Mouse (Mus musculus): ENCODE measurements around the gene Slc16a13. TPM values are rescaled to one million over a fixed set of nuclear protein-coding genes. Genes with fewer than 3 reads are reported as not detected.

Gene Slc16a13
- polyA plus RNA-seq, 1 experiment from 2014 or later: 15.8 TPM

GRCm38 (mm10) chr11:70235254-70235900 is 14.5 kb upstream of the Slc16a13 start:
- H3K27me3 ChIP-seq (ENCODE audit: control insufficient read depth, insufficient read depth, low read length): no peaks in the 10 kb centered on the region; the same call in 1 of the 2 replicates
- H3K4me3 ChIP-seq (ENCODE audit: low read depth, low read length): no peak overlapping the region
- DNase-seq (ENCODE audit: low spot score) (no peak), ATAC-seq (replicated peaks; ENCODE audit: low FRiP score) (no peak)
- no peaks in the 10 kb centered on the region for H3K9me3 ChIP-seq (ENCODE audit: control insufficient read depth, low read length)
- 91% methylated on average over 12 of the region's 12 CpGs for WGBS
- H3K4me2 ChIP-seq (ENCODE audit: low read depth, low read length, severe bottlenecking): no peak overlapping the region
- H3K4me1 ChIP-seq (replicated peaks; ENCODE audit: control insufficient read depth, insufficient read depth, low read length): peaks cover 11% of the 10 kb centered on the region
- H3K9ac ChIP-seq (ENCODE audit: low read length): no peak overlapping the region
- no peak overlapping the region for H3K27ac ChIP-seq (ENCODE audit: low read depth, low read length)
- H3K36me3 ChIP-seq (ENCODE audit: control insufficient read depth, insufficient read depth, low read length): peaks cover 5% of the 10 kb centered on the region; the same call in 1 of the 2 replicates

- ATAC-seq (replicated peaks; ENCODE audit: low FRiP score) (no peak), DNase-seq (ENCODE audit: low spot score) (no peak)
- H3K27ac ChIP-seq (ENCODE audit: low read depth, low read length): no peak overlapping the region
- no peaks in the 10 kb centered on the region for H3K9me3 ChIP-seq (ENCODE audit: control insufficient read depth, low read length)
- no peak overlapping the region for H3K4me3 ChIP-seq (ENCODE audit: low read depth, low read length)
- no peak overlapping the region for H3K9ac ChIP-seq (ENCODE audit: low read length)
- peaks cover 9% of the 10 kb centered on the region for H3K27me3 ChIP-seq (ENCODE audit: control insufficient read depth, insufficient read depth, low read length)
- peaks cover 16% of the 10 kb centered on the region for H3K4me1 ChIP-seq (replicated peaks; ENCODE audit: control insufficient read depth, insufficient read depth, low read length)
- H3K36me3 ChIP-seq (ENCODE audit: control insufficient read depth, insufficient read depth, low read length): peaks cover 5% of the 10 kb centered on the region; the same call in 1 of the 2 replicates
- no peak overlapping the region for H3K4me2 ChIP-seq (ENCODE audit: low read depth, low read length, severe bottlenecking)
- WGBS: 88% methylated on average over 8 of the region's 8 CpGs
Measured at GRCm38 (mm10) chr11:70234497-70234896, 13.6 kb upstream of the Slc16a13 start.

- no peak overlapping the region for H3K9ac ChIP-seq (ENCODE audit: low read length)
- H3K27me3 ChIP-seq (ENCODE audit: control insufficient read depth, insufficient read depth, low read length): peaks cover 13% of the 10 kb centered on the region
- 57% methylated on average over 5 of the region's 5 CpGs for WGBS
- ATAC-seq (replicated peaks; ENCODE audit: low FRiP score) (no peak), DNase-seq (ENCODE audit: low spot score) (no peak)
- peaks cover 5% of the 10 kb centered on the region; the same call in 1 of the 2 replicates for H3K36me3 ChIP-seq (ENCODE audit: control insufficient read depth, insufficient read depth, low read length)
- H3K27ac ChIP-seq (ENCODE audit: low read depth, low read length): no peak overlapping the region
- no peak overlapping the region for H3K4me3 ChIP-seq (ENCODE audit: low read depth, low read length)
- H3K4me1 ChIP-seq (replicated peaks; ENCODE audit: control insufficient read depth, insufficient read depth, low read length): peaks cover 17% of the 10 kb centered on the region
- H3K4me2 ChIP-seq (ENCODE audit: low read depth, low read length, severe bottlenecking): no peak overlapping the region
- no peaks in the 10 kb centered on the region for H3K9me3 ChIP-seq (ENCODE audit: control insufficient read depth, low read length)
Measured at GRCm38 (mm10) chr11:70234037-70234436, 13.2 kb upstream of the Slc16a13 start.

- ATAC-seq (replicated peaks; ENCODE audit: low FRiP score) (no peak), DNase-seq (ENCODE audit: low spot score) (no peak)
- H3K27me3 ChIP-seq (ENCODE audit: control insufficient read depth, insufficient read depth, low read length): peaks cover 23% of the 10 kb centered on the region
- WGBS: 41% methylated on average over 8 of the region's 8 CpGs
- H3K36me3 ChIP-seq (ENCODE audit: control insufficient read depth, insufficient read depth, low read length): peaks cover 5% of the 10 kb centered on the region; the same call in 1 of the 2 replicates
- peak overlapping the region; percentile 53 for H3K4me2 ChIP-seq (ENCODE audit: low read depth, low read length, severe bottlenecking)
- H3K4me1 ChIP-seq (replicated peaks; ENCODE audit: control insufficient read depth, insufficient read depth, low read length): peaks cover 9% of the 10 kb centered on the region
- H3K9ac ChIP-seq (ENCODE audit: low read length): peak overlapping the region; percentile 51
- no peak overlapping the region for H3K4me3 ChIP-seq (ENCODE audit: low read depth, low read length)
- H3K9me3 ChIP-seq (ENCODE audit: control insufficient read depth, low read length): no peaks in the 10 kb centered on the region
- H3K27ac ChIP-seq (ENCODE audit: low read depth, low read length): no peak overlapping the region
Measured at GRCm38 (mm10) chr11:70233016-70233415, 12.2 kb upstream of the Slc16a13 start.

GRCm38 (mm10) chr11:70232546-70232945 is 11.7 kb upstream of the Slc16a13 start:
- Histone ChIP-seq H3K9ac (ENCODE audit: low read length) (peak overlapping the region; percentile 51), H3K9me3 (ENCODE audit: control insufficient read depth, low read length) (no peaks in the 10 kb centered on the region), H3K4me3 (ENCODE audit: low read depth, low read length) (peak overlapping the region; percentile 18; the same call in 1 of the 2 replicates), H3K4me1 (replicated peaks; ENCODE audit: control insufficient read depth, insufficient read depth, low read length) (peaks cover 9% of the 10 kb centered on the region), H3K27ac (ENCODE audit: low read depth, low read length) (no peak overlapping the region), H3K4me2 (ENCODE audit: low read depth, low read length, severe bottlenecking) (peak overlapping the region; percentile 53), H3K27me3 (ENCODE audit: control insufficient read depth, insufficient read depth, low read length) (peaks cover 28% of the 10 kb centered on the region), H3K36me3 (ENCODE audit: control insufficient read depth, insufficient read depth, low read length) (peaks cover 5% of the 10 kb centered on the region; the same call in 1 of the 2 replicates)
- ATAC-seq (replicated peaks; ENCODE audit: low FRiP score) (no peak), DNase-seq (ENCODE audit: low spot score) (peak; percentile 73)
- WGBS: 5% methylated on average over 9 of the region's 10 CpGs

- peaks cover 5% of the 10 kb centered on the region; the same call in 1 of the 2 replicates for H3K36me3 ChIP-seq (ENCODE audit: control insufficient read depth, insufficient read depth, low read length)
- H3K4me3 ChIP-seq (ENCODE audit: low read depth, low read length): peak overlapping the region; percentile 24; the same call in 1 of the 2 replicates
- peaks cover 11% of the 10 kb centered on the region for H3K4me1 ChIP-seq (replicated peaks; ENCODE audit: control insufficient read depth, insufficient read depth, low read length)
- under 1% methylated on average over 32 of the region's 32 CpGs for WGBS
- H3K27me3 ChIP-seq (ENCODE audit: control insufficient read depth, insufficient read depth, low read length): peaks cover 51% of the 10 kb centered on the region
- H3K4me2 ChIP-seq (ENCODE audit: low read depth, low read length, severe bottlenecking): peak overlapping the region; percentile 38; the same call in 1 of the 2 replicates
- 0 out of 2 replicates have a peak overlapping the region, but pooled peaks have one; percentile 37 for H3K27ac ChIP-seq (ENCODE audit: low read depth, low read length)
- peak; percentile 93 for DNase-seq (ENCODE audit: low spot score)
- peak overlapping the region; percentile 32; the same call in 1 of the 2 replicates for H3K9ac ChIP-seq (ENCODE audit: low read length)
- peak; percentile 51 for ATAC-seq (replicated peaks; ENCODE audit: low FRiP score)
- no peaks in the 10 kb centered on the region for H3K9me3 ChIP-seq (ENCODE audit: control insufficient read depth, low read length)
Measured at GRCm38 (mm10) chr11:70230239-70230727, 9.4 kb upstream of the Slc16a13 start.

- peak within 1 kb of the TSS; percentile 32; the same call in 1 of the 2 replicates for H3K9ac ChIP-seq (ENCODE audit: low read length)
- 3% methylated on average over 39 of the region's 39 CpGs for WGBS
- peak within 1 kb of the TSS; percentile 38 for H3K4me2 ChIP-seq (ENCODE audit: low read depth, low read length, severe bottlenecking)
- DNase-seq (ENCODE audit: low spot score): peak; percentile 69
- H3K27me3 ChIP-seq (ENCODE audit: control insufficient read depth, insufficient read depth, low read length): peaks cover 51% of the 10 kb centered on the region
- ATAC-seq (replicated peaks; ENCODE audit: low FRiP score): no peak
- peak within 1 kb of the TSS; percentile 37; the same call in 1 of the 2 replicates for H3K27ac ChIP-seq (ENCODE audit: low read depth, low read length)
- H3K9me3 ChIP-seq (ENCODE audit: control insufficient read depth, low read length): no peaks in the 10 kb centered on the region
- H3K4me3 ChIP-seq (ENCODE audit: low read depth, low read length): peak within 1 kb of the TSS; percentile 24
- H3K4me1 ChIP-seq (replicated peaks; ENCODE audit: control insufficient read depth, insufficient read depth, low read length): peaks cover 11% of the 10 kb centered on the region
- no peaks in the 10 kb centered on the region for H3K36me3 ChIP-seq (ENCODE audit: control insufficient read depth, insufficient read depth, low read length)
Measured at GRCm38 (mm10) chr11:70229260-70230010, 8.6 kb upstream of the Slc16a13 start, which contains the start of gene Bcl6b. Gene Bcl6b, minus strand, starts transcription at chr11:70229798.

- H3K27ac ChIP-seq (ENCODE audit: low read depth, low read length): no peak overlapping the region
- peak overlapping the region; percentile 24 for H3K4me3 ChIP-seq (ENCODE audit: low read depth, low read length)
- H3K9ac ChIP-seq (ENCODE audit: low read length): 0 out of 2 replicates have a peak overlapping the region, but pooled peaks have one; percentile 12
- no peaks in the 10 kb centered on the region for H3K9me3 ChIP-seq (ENCODE audit: control insufficient read depth, low read length)
- ATAC-seq (replicated peaks; ENCODE audit: low FRiP score) (peak; percentile 57), DNase-seq (ENCODE audit: low spot score) (peak; percentile 91)
- H3K4me2 ChIP-seq (ENCODE audit: low read depth, low read length, severe bottlenecking): peak overlapping the region; percentile 38
- H3K36me3 ChIP-seq (ENCODE audit: control insufficient read depth, insufficient read depth, low read length): no peaks in the 10 kb centered on the region
- peaks cover 51% of the 10 kb centered on the region for H3K27me3 ChIP-seq (ENCODE audit: control insufficient read depth, insufficient read depth, low read length)
- H3K4me1 ChIP-seq (replicated peaks; ENCODE audit: control insufficient read depth, insufficient read depth, low read length): peaks cover 11% of the 10 kb centered on the region
- under 1% methylated on average over 19 of the region's 19 CpGs for WGBS
Measured at GRCm38 (mm10) chr11:70228828-70229227, 8.0 kb upstream of the Slc16a13 start.

All from forebrain, embryonic 11.5 days (tissue).